Mouse (Mus musculus): ENCODE results near the gene Pdik1l. TPM values are rescaled to one million over a fixed set of nuclear protein-coding genes. Genes with fewer than 3 reads are reported as not detected.
"Not testable (repeated sequence)": the region's sequence is repeated elsewhere in the genome, so short reads cannot be mapped to it uniquely, and the experiment has no call there.

The Pdik1l gene
- polyA plus RNA-seq, 1 experiment: not detected

DNA sequence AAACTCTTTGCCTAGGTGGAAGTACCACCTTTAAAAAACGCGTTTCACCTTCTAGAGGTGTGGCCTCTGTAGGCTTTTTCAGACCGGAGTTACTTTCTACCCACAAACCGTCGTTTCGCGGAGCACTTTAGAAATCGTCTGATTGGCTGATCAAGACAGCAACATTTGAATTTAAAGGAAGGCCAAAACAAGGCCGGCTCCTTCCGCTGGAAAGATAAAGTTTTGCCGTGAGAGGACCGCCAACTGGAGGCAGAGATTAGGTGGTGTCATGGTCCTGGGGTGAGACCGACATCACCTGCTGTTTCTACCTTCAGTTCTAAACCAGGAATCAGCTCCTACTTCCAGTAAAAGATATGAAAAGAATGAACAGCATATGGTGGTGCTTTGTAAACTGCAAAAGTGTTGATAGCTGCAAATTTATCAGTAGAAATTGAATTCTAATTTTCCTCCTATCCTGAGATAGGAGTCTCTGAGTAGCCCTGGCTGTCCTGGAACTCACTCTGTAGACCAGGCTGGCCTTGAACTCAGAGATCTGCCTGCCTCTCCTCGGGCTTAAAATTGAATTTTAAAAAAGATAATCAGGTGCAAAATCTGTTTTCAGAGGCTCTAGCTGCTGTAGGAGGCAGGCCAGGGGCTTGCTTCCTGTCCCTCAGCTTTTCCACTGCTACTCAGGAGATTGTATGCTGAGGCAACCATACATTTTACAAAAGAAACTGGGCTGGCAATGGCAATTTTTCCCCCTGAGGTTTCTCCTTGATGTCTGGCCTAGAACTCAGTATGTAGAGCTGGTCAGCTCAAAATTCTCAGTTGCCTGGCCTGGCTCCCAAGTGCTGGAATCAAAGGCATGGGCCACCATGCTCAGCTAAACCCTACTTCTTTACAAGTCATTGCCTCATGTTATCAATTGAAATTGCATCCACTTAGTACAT, 14.0 kb downstream of the Pdik1l start:
- Histone ChIP-seq H3K4me1 (ENCODE audit: control insufficient read depth, insufficient read depth, low read length) (no peaks in the 10 kb centered on the region), H3K27ac (ENCODE audit: insufficient read depth, low read depth, low read length) (no peak overlapping the region), H3K4me3 (ENCODE audit: insufficient read depth, low read depth, low read length) (no peak overlapping the region)
- 10% methylated on average over 14 of the region's 14 CpGs for WGBS
- TF ChIP-seq CTCF (IDR thresholded peaks at IDR 0.05; ENCODE audit: insufficient read depth, low read depth, low read length): no peak
- TF ChIP-seq POLR2A (IDR thresholded peaks at IDR 0.05; ENCODE audit: insufficient read depth, low read depth, low read length): no peak

GRCm38 (mm10) chr4:134272731-134273416, 14.8 kb downstream of the Pdik1l start:
- Histone ChIP-seq H3K4me1 (ENCODE audit: control insufficient read depth, insufficient read depth, low read length) (no peaks in the 10 kb centered on the region), H3K27ac (ENCODE audit: insufficient read depth, low read depth, low read length) (no peak overlapping the region), H3K4me3 (ENCODE audit: insufficient read depth, low read depth, low read length) (no peak overlapping the region)
- WGBS: 39% methylated on average over 13 of the region's 13 CpGs
- TF ChIP-seq POLR2A (IDR thresholded peaks at IDR 0.05; ENCODE audit: insufficient read depth, low read depth, low read length): no peak
- TF ChIP-seq CTCF (IDR thresholded peaks at IDR 0.05; ENCODE audit: insufficient read depth, low read depth, low read length): no peak

DNA sequence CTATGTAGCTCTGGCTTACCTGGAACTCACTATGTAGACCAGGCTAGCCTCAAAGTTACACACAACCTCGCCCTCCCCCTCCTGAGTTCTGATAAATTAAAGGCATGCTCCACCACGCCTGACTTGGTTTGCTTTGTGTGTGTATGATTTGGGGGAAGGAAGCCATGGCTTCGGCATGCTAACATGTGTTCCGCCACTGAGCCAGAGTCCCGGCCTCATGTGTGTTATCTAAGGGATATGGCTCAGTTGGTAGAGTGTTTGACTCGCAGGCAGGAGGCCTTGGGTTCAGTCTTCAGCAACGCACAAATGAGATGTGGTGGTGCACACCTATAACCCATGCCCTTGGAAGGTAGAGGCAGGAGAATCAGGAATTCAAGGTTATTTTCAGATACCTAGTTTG, 15.7 kb downstream of the Pdik1l start:
- TF ChIP-seq POLR2A (IDR thresholded peaks at IDR 0.05; ENCODE audit: insufficient read depth, low read depth, low read length) (no peak), CTCF (IDR thresholded peaks at IDR 0.05; ENCODE audit: insufficient read depth, low read depth, low read length) (no peak)
- no peak overlapping the region for H3K27ac ChIP-seq (ENCODE audit: insufficient read depth, low read depth, low read length)
- WGBS: 87% methylated on average over 7 of the region's 7 CpGs
- no peaks in the 10 kb centered on the region for H3K4me1 ChIP-seq (ENCODE audit: control insufficient read depth, insufficient read depth, low read length)
- no peak overlapping the region for H3K4me3 ChIP-seq (ENCODE audit: insufficient read depth, low read depth, low read length)

DNA sequence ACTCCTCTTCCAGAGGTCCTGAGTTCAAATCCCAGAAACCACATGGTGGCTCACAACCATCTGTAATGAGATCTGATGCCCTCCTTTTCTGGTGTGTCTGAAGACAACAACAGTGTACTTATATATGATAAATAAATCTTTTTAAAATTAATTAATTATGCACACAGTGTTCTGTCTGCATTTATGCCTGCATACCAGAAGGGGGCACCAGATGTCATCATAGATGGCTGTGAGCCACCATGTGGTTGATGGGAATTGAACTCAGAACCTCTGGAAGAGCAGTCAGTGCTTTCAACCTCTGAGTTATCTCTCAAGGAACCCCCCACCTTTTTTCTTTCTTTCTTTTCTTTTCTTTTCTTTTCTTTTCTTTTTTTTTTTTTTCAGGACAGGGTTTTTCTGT, 18.1 kb downstream of the Pdik1l start:
- not testable (repeated sequence) for H3K4me1 ChIP-seq (ENCODE audit: control insufficient read depth, insufficient read depth, low read length); H3K4me3 ChIP-seq (ENCODE audit: insufficient read depth, low read depth, low read length); H3K27ac ChIP-seq (ENCODE audit: insufficient read depth, low read depth, low read length)

DNA sequence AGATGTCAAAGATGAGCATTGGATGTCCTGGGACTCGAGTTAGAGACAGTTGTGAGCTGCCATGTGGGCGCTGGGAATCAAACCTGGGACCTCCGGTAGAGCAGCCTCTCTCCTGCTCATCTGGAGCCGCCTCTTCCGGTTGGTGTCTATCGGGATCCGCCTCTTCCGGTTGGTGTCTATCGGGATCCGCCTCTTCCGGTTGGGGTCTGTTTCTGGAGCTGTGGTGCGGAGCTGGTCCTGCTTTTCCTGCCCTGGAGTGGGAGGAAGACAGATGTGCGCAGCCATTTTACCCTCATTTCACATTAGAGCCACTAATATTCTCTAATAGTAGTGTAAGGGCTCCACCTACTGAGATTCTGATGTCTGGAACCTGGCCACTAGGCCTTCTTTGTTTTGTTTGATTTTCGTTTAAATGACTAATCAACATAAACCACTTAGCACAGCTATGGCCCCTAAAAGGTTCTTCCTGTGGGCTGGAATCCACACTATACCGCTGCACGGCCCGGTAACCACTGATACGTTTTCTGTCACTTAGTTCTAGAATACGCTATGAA, 19.5 kb downstream of the Pdik1l start:
- no peak overlapping the region for H3K4me3 ChIP-seq (ENCODE audit: insufficient read depth, low read depth, low read length)
- TF ChIP-seq CTCF (IDR thresholded peaks at IDR 0.05; ENCODE audit: insufficient read depth, low read depth, low read length) (no peak), POLR2A (IDR thresholded peaks at IDR 0.05; ENCODE audit: insufficient read depth, low read depth, low read length) (no peak)
- H3K27ac ChIP-seq (ENCODE audit: insufficient read depth, low read depth, low read length): no peak overlapping the region
- WGBS: 73% methylated on average over 19 of the region's 19 CpGs
- H3K4me1 ChIP-seq (ENCODE audit: control insufficient read depth, insufficient read depth, low read length): no peaks in the 10 kb centered on the region

DNA sequence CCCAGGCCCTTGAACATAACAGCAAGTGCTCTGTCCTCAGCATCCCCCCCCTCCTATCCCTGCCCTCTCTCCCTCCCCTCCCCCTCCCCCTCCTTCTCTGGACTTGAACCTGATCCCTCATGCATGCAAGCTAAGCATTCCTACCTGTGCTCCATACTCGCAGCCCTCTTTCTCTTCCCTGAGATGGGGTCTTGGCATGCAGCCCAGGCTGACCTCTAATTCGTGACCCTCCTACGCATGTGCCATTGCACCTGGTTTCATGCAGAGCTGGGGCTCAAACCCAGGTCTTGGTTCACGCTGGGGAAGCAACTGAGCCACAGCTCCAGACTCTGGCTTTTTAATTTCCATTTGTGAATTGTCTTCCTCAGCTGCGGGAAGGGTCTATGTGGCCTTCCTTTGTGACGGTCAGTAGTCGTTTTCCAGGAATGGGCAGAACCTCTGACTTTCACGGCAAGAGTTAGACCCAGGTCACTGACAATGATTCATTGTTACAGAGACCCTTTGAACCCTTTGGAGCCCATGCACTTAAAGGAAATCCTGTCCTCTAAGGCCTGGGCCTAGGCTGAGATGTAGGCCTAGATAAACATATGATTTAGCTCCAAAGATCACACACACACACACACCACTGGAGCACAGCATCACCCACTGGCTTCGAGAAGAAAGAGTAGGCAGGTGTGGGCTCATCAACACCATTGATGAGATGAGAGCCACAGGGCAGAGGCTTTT, 21.7 kb downstream of the Pdik1l start:
- Histone ChIP-seq H3K4me1 (ENCODE audit: control insufficient read depth, insufficient read depth, low read length) (no peaks in the 10 kb centered on the region), H3K4me3 (ENCODE audit: insufficient read depth, low read depth, low read length) (no peak overlapping the region), H3K27ac (ENCODE audit: insufficient read depth, low read depth, low read length) (no peak overlapping the region)
- TF ChIP-seq CTCF (IDR thresholded peaks at IDR 0.05; ENCODE audit: insufficient read depth, low read depth, low read length) (no peak), POLR2A (IDR thresholded peaks at IDR 0.05; ENCODE audit: insufficient read depth, low read depth, low read length) (no peak)
- 64% methylated on average over 9 of the region's 9 CpGs for WGBS

DNA sequence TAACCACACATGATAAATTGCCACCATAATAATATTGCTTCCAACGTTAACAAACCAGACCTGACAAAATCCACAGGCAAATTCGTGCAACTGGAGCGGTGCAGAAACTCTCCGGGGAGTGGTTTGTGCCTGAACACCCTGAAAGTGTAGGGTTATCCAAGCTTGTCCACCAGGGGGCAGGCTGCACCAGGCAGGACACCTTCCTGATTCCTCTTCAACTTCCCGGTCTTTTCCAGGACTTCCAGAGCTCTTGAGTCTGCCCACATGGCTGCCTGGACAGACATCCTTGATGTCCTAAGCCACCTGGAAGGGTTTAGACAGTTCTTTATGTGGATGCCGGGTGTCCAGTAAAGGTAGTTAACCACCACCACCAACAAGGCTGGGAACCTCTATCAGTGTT, 24.5 kb downstream of the Pdik1l start:
- Histone ChIP-seq H3K27ac (ENCODE audit: insufficient read depth, low read depth, low read length) (no peak overlapping the region), H3K4me1 (ENCODE audit: control insufficient read depth, insufficient read depth, low read length) (no peaks in the 10 kb centered on the region), H3K4me3 (ENCODE audit: insufficient read depth, low read depth, low read length) (no peak overlapping the region)
- peak; percentile 51; the same call in 1 of the 2 replicates for TF ChIP-seq CTCF (IDR thresholded peaks at IDR 0.05; ENCODE audit: insufficient read depth, low read depth, low read length)
- TF ChIP-seq POLR2A (IDR thresholded peaks at IDR 0.05; ENCODE audit: insufficient read depth, low read depth, low read length): no peak
- 26% methylated on average over 6 of the region's 6 CpGs for WGBS

DNA sequence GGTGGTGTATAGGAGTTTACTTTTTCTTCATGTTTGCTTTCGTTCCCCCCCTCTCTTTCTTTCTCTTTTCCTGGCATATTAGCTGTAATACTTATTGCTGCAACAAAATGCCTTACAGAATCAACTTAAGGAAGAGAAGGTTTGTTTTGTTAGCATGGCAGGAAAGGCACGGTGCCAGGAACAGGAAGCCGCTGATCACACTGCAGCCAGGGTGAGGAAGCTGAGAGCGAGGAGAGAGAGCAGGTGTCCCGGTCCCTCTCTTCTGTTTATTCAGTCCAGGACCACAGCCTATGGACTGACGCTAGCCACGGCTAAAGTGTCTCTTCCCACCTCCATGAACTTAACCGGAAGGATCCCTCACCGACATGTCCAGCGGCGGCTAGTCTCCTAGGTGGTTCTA, 29.3 kb downstream of the Pdik1l start:
- no peak for TF ChIP-seq POLR2A (IDR thresholded peaks at IDR 0.05; ENCODE audit: insufficient read depth, low read depth, low read length)
- TF ChIP-seq CTCF (IDR thresholded peaks at IDR 0.05; ENCODE audit: insufficient read depth, low read depth, low read length): no peak
- whole genome bisulfite sequencing: 65% methylated on average over 11 of the region's 11 CpGs
- no peak overlapping the region for H3K27ac ChIP-seq (ENCODE audit: insufficient read depth, low read depth, low read length)
- H3K4me1 ChIP-seq (ENCODE audit: control insufficient read depth, insufficient read depth, low read length): no peaks in the 10 kb centered on the region
- no peak overlapping the region for H3K4me3 ChIP-seq (ENCODE audit: insufficient read depth, low read depth, low read length)
